Mouse (Mus musculus) G1E (cell line): ENCODE measurements around the gene Kif28.

Source experiments
- CTCF ChIP-seq: IDR thresholded peaks from 2 replicates; pipeline ENCODE4 v1.5.1; 2012; ENCODE audit warnings: low read depth, low read length, inconsistent platforms, mixed read lengths
- TAL1 ChIP-seq: conservative IDR thresholded peaks from 2 replicates; pipeline ENCODE4 v1.6.1; 2012; ENCODE audit warnings: low read depth, low read length, inconsistent platforms, mixed read lengths

DNA sequence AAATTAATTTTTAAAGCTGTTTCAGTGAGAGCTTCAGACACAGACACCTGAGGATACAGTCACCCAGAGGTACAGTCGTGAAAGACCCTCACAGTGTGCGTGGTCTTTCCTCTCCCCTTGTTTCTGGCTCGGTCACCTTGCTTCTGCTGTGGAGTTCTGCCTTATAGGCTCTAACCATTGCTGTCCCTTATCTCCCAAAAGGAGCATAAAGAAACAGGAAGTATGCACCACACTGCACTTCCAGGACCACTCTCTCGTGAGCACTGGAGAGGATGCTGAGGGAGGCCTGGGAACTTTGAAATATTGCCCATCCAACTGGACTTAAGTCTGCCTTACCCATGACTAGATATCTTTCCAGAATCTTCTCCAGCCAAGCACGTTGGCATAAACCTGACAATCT is 34.3 kb downstream of the Kif28 start:
- TF ChIP-seq CTCF (no peak), TAL1 (no peak)
